Mouse (Mus musculus): Measurements from ENCODE around the gene Ntn4. TPM values are rescaled to one million over a fixed set of nuclear protein-coding genes. Genes with fewer than 3 reads are reported as not detected.

Ntn4 gene
- polyA plus RNA-seq, 1 experiment from 2014 or later = 0.67 TPM

GRCm38 (mm10) chr10:93614850-93615249 is 25.6 kb upstream of the Ntn4 start:
- H3K4me3 ChIP-seq = no peak overlapping the region
- H3K9ac ChIP-seq = no peak overlapping the region
- no peaks in the 10 kb centered on the region for H3K27me3 ChIP-seq
- H3K4me2 ChIP-seq = no peak overlapping the region
- WGBS = 70% methylated on average over 8 of the region's 8 CpGs
- H3K27ac ChIP-seq = no peak overlapping the region
- H3K4me1 ChIP-seq = no peaks in the 10 kb centered on the region
- H3K36me3 ChIP-seq = no peaks in the 10 kb centered on the region
- H3K9me3 ChIP-seq = no peaks in the 10 kb centered on the region
- ATAC-seq (ENCODE audit: borderline replicate concordance, extremely low read depth, low FRiP score, low TSS enrichment) = no peak

DNA sequence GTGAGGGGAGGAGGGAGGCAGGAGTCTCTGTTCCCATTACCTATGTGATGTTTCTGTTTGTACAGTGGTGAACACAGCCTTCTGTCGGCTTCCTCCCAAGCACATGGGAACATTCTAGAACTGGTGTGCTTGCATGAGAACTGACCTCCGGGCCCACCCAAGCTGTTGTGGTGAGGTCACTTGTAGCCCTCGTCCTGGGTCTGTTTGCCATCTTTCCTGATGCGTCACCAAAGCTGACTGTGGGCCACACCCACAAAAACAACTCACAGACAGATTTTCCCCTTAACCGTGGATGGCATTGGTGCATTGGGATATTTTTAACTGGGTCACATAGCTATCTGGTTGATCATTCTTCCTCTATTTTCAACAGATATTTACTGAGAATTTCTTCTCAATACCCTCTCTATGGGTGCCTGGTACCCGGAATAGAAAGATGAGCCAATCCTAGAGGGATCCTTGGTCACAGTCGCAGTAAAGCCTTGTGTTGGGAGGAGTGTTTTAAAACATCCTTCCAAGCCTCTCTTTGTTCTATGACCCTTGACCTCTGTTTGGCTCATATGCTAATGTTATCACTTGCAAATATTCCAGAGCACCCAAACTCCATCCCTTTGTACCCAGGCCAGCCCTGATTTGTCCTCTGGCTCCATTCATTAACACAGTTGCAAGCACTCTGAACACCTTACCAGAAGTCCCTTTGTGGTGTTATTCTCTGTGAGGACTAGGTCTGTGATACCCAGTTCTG is 19.9 kb upstream of the Ntn4 start:
- ATAC-seq (ENCODE audit: borderline replicate concordance, extremely low read depth, low FRiP score, low TSS enrichment) = no peak
- Histone ChIP-seq H3K9ac (no peak overlapping the region), H3K4me1 (0 out of 2 replicates have a peak, but pooled peaks cover 12% of the 10 kb centered on the region), H3K4me3 (no peak overlapping the region), H3K27me3 (no peaks in the 10 kb centered on the region), H3K36me3 (no peaks in the 10 kb centered on the region), H3K9me3 (no peaks in the 10 kb centered on the region), H3K4me2 (no peak overlapping the region), H3K27ac (no peak overlapping the region)
- 52% methylated on average over 7 of the region's 7 CpGs for WGBS

- 0 out of 2 replicates have a peak, but pooled peaks cover 12% of the 10 kb centered on the region for H3K4me1 ChIP-seq
- no peak overlapping the region for H3K27ac ChIP-seq
- no peak overlapping the region for H3K9ac ChIP-seq
- no peaks in the 10 kb centered on the region for H3K27me3 ChIP-seq
- H3K4me2 ChIP-seq = peak overlapping the region; percentile 38
- ATAC-seq (ENCODE audit: borderline replicate concordance, extremely low read depth, low FRiP score, low TSS enrichment) = no peak
- H3K36me3 ChIP-seq = no peaks in the 10 kb centered on the region
- no peak overlapping the region for H3K4me3 ChIP-seq
- 20% methylated on average over 9 of the region's 9 CpGs for WGBS
- no peaks in the 10 kb centered on the region for H3K9me3 ChIP-seq
Measured at GRCm38 (mm10) chr10:93623725-93624124, 16.8 kb upstream of the Ntn4 start.

- 0 out of 2 replicates have a peak, but pooled peaks cover 12% of the 10 kb centered on the region for H3K4me1 ChIP-seq
- H3K27me3 ChIP-seq = no peaks in the 10 kb centered on the region
- 25% methylated on average over 10 of the region's 10 CpGs for WGBS
- H3K9ac ChIP-seq = no peak overlapping the region
- H3K27ac ChIP-seq = no peak overlapping the region
- ATAC-seq (ENCODE audit: borderline replicate concordance, extremely low read depth, low FRiP score, low TSS enrichment) = no peak
- no peaks in the 10 kb centered on the region for H3K9me3 ChIP-seq
- H3K4me2 ChIP-seq = peak overlapping the region; percentile 38
- H3K4me3 ChIP-seq = no peak overlapping the region
- no peaks in the 10 kb centered on the region for H3K36me3 ChIP-seq
Measured at GRCm38 (mm10) chr10:93624151-93624550, 16.3 kb upstream of the Ntn4 start.

DNA sequence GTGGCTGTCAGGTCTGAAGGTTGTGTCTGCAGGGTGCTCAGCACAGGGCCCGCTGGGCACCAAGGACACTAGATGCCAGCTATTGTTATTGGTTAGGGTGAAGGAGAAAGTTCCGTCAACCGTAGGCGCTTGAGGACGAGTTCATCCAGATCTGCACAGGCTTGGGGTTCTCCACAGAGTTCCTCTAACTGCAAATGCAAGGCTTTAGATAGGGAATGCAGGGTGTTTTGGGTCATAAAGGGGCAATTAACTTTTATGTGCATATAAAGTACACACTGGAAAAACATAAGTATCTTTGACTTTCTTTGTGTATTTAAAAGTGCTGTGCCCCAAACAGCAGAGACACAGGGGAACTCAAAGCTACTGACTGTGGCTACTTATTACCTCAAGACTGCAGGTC is 10.2 kb upstream of the Ntn4 start:
- ATAC-seq (ENCODE audit: borderline replicate concordance, extremely low read depth, low FRiP score, low TSS enrichment) = no peak
- Histone ChIP-seq H3K4me2 (no peak overlapping the region), H3K27me3 (no peaks in the 10 kb centered on the region), H3K9ac (no peak overlapping the region), H3K4me3 (no peak overlapping the region), H3K9me3 (no peaks in the 10 kb centered on the region), H3K27ac (no peak overlapping the region), H3K36me3 (no peaks in the 10 kb centered on the region), H3K4me1 (no peaks in the 10 kb centered on the region)
- 94% methylated on average over 5 of the region's 5 CpGs for WGBS

- Histone ChIP-seq H3K4me3 (no peak overlapping the region), H3K27ac (no peak overlapping the region), H3K4me1 (no peaks in the 10 kb centered on the region), H3K9me3 (no peaks in the 10 kb centered on the region), H3K4me2 (no peak overlapping the region), H3K9ac (no peak overlapping the region), H3K27me3 (no peaks in the 10 kb centered on the region), H3K36me3 (no peaks in the 10 kb centered on the region)
- WGBS = 59% methylated on average over 4 of the region's 4 CpGs
- no peak for ATAC-seq (ENCODE audit: borderline replicate concordance, extremely low read depth, low FRiP score, low TSS enrichment)
Measured at GRCm38 (mm10) chr10:93632086-93632485, 8.4 kb upstream of the Ntn4 start.

DNA sequence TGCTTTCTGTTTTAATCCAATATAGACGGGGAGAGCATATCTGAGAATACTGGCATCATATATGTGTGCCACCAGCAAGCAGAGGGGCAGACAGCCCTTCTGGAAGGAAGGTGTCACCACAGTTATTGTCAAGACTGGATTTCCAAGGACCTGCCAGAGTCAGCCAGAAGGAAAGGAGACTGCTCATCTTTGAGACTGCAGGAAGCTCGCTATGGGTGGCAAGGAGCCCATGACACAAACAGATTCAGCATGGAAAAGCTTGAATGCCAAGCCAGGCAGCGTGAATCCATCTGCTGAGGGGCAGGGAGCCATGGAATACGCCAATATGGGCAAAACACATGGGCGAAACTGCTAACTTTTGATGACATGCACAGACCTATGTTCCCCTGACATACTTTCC is 6.9 kb upstream of the Ntn4 start:
- Histone ChIP-seq H3K36me3 (no peaks in the 10 kb centered on the region), H3K9me3 (no peaks in the 10 kb centered on the region), H3K4me3 (no peak overlapping the region), H3K9ac (no peak overlapping the region), H3K4me2 (no peak overlapping the region), H3K4me1 (no peaks in the 10 kb centered on the region), H3K27me3 (peaks cover 4% of the 10 kb centered on the region), H3K27ac (no peak overlapping the region)
- ATAC-seq (ENCODE audit: borderline replicate concordance, extremely low read depth, low FRiP score, low TSS enrichment) = no peak
- WGBS = 78% methylated on average over 5 of the region's 5 CpGs

GRCm38 (mm10) chr10:93633971-93634370 is 6.5 kb upstream of the Ntn4 start:
- Histone ChIP-seq H3K36me3 (no peaks in the 10 kb centered on the region), H3K27ac (no peak overlapping the region), H3K9ac (no peak overlapping the region), H3K27me3 (peaks cover 8% of the 10 kb centered on the region), H3K9me3 (no peaks in the 10 kb centered on the region), H3K4me2 (no peak overlapping the region), H3K4me3 (no peak overlapping the region), H3K4me1 (no peaks in the 10 kb centered on the region)
- no peak for ATAC-seq (ENCODE audit: borderline replicate concordance, extremely low read depth, low FRiP score, low TSS enrichment)
- 93% methylated on average over 2 of the region's 2 CpGs for WGBS

DNA sequence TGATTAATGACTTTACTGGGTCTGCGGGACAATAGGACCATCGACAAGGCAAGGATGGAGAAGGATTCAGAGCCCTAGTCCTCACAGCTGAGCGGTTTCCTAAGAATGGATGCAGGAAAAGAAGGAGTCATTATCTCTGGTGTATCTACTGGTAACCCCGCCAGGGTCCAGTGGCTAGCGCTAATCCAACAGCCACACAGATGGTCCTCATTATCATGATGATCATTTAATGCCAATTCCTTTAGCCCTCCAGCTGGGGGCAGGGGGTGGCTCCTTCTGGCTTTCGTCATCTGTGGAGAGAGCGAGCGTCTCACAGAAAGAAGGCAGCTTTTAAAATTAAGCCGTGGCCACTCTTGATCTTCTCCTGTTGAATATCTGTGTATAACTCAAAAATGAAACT is 4.5 kb upstream of the Ntn4 start:
- no peak overlapping the region for H3K4me3 ChIP-seq
- no peaks in the 10 kb centered on the region for H3K9me3 ChIP-seq
- peaks cover 7% of the 10 kb centered on the region for H3K4me1 ChIP-seq
- no peaks in the 10 kb centered on the region for H3K36me3 ChIP-seq
- 43% methylated on average over 9 of the region's 9 CpGs for WGBS
- no peak overlapping the region for H3K9ac ChIP-seq
- no peak for ATAC-seq (ENCODE audit: borderline replicate concordance, extremely low read depth, low FRiP score, low TSS enrichment)
- H3K27ac ChIP-seq = no peak overlapping the region
- H3K27me3 ChIP-seq = peaks cover 28% of the 10 kb centered on the region
- no peak overlapping the region for H3K4me2 ChIP-seq

DNA sequence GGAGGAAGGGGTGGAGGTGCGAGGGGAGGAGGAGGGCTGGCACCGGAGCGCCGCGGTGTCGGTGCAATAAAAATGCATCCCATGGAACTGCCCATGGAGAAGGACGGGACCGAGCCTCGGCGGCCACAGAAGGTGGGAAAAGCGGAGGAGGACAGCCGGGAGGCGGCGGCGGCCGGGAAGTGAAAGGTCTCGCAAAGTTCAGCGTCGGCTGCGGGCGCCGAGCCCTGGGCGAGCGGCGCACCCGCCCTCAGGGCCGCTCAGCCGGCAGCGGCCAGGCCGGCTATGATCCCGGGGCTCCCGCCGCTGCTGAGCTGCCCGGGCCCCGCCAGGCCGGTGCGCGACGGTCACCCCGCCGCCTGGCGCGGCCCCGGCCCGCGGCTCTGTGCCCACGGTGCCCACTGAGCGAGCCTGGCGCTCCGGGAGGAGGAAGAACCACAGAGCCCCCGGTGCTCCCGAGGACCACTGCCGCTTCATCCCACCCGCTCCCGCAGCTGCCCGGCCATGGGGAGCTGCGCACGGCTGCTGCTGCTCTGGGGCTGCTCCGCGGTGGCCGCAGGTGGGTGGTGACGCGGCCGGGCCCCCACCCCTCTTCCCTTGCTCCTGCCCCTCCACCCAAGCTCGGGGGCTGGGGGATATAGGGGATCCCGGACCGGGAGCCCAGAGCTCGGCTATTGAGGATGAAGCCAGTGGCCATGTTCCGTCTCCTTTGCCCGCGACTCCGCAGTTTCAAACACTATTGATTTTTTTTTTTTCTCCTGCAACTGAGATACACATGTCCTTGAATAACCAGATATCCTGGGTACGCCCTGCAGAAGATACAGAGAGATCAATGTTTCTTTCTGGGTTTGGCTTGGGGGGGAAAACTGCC is 706 bp downstream of the Ntn4 start:
- no peaks in the 10 kb centered on the region for H3K36me3 ChIP-seq
- no peak overlapping the region for H3K27ac ChIP-seq
- peaks cover 61% of the 10 kb centered on the region for H3K27me3 ChIP-seq
- ATAC-seq (ENCODE audit: borderline replicate concordance, extremely low read depth, low FRiP score, low TSS enrichment) = peak; percentile 60; the same call in 1 of the 2 replicates
- H3K9ac ChIP-seq = peak overlapping the region; percentile 65
- peaks cover 22% of the 10 kb centered on the region for H3K4me1 ChIP-seq
- under 1% methylated on average over 48 of the region's 73 CpGs for WGBS
- H3K4me3 ChIP-seq = peak overlapping the region; percentile 76
- H3K9me3 ChIP-seq = no peaks in the 10 kb centered on the region
- peak overlapping the region; percentile 100 for H3K4me2 ChIP-seq

GRCm38 (mm10) chr10:93641821-93642746 is 1.6 kb downstream of the Ntn4 start:
- peaks cover 22% of the 10 kb centered on the region for H3K4me1 ChIP-seq
- 6% methylated on average over 32 of the region's 32 CpGs for WGBS
- H3K27me3 ChIP-seq = peaks cover 61% of the 10 kb centered on the region
- no peak overlapping the region for H3K27ac ChIP-seq
- peak overlapping the region; percentile 100 for H3K4me2 ChIP-seq
- peak; percentile 57 for ATAC-seq (ENCODE audit: borderline replicate concordance, extremely low read depth, low FRiP score, low TSS enrichment)
- peak overlapping the region; percentile 76 for H3K4me3 ChIP-seq
- peak overlapping the region; percentile 65 for H3K9ac ChIP-seq
- H3K36me3 ChIP-seq = no peaks in the 10 kb centered on the region
- H3K9me3 ChIP-seq = no peaks in the 10 kb centered on the region
